Mouse (Mus musculus) small intestine, adult 2 months (tissue): ENCODE data around the gene Erp44.

Experiments used
- CTCF ChIP-seq: fragments of 200-500 bp; IDR thresholded peaks from 2 replicates; pipeline ENCODE4 v1.5.1; 2012; ENCODE audit warnings: low read depth, mild to moderate bottlenecking, control low read depth, inconsistent platforms, low read length, moderate library complexity, mixed read lengths; ENCODE audit not compliant: insufficient replicate concordance, insufficient read length; ENCODE audit errors: extremely low read depth
- POLR2A ChIP-seq: fragments of 200-500 bp; IDR thresholded peaks from 2 replicates; pipeline ENCODE4 v1.6.1; 2012; ENCODE audit warnings: low read depth, mild to moderate bottlenecking, control low read depth, inconsistent platforms, low read length, moderate library complexity

DNA sequence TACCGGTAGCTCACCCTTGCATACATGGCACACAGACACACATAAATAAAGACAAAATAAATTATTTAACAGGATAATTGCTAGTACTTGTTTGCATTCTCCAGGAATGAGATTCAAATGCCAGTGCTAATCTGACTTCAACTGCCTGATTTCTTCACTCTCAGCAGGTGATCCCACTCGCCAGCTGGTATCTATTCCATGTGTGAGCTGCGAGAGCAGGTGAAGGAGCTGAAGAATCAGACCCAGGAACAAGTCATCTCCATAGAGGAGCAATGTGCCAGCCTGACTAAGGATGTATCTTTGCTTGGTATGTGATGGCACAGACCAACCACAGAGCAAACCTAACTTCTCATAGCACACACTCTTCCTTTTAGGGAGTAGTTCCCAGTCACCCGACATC, 75.8 kb downstream of the Erp44 start:
- no peak for TF ChIP-seq CTCF
- TF ChIP-seq POLR2A = no peak
